Mouse (Mus musculus) myocyte (in vitro differentiated cells): Measurements from ENCODE around the gene Smchd1.

ENCODE experiments used
- MAX ChIP-seq: IDR thresholded peaks from one replicate; pipeline ENCODE4 v1.6.1; 2011; ENCODE audit warnings: low read depth, mild to moderate bottlenecking, control low read depth
- MYOD1 ChIP-seq, 3 experiments: IDR thresholded peaks; one replicate each; pipeline ENCODE4 v1.6.1; 2011; ENCODE audit warnings: control low read depth in 2 of 3, low read depth in 2 of 3, mild to moderate bottlenecking in 2 of 3, moderate library complexity in 1 of 3; ENCODE audit not compliant: insufficient read length in 2 of 3, control insufficient read depth in 1 of 3
- POLR2A ChIP-seq: IDR thresholded peaks from one replicate; pipeline ENCODE4 v1.6.1; 2011; ENCODE audit warnings: low read depth, mild to moderate bottlenecking, control low read depth, moderate library complexity; ENCODE audit not compliant: insufficient read length
- POLR2AphosphoS2 ChIP-seq: IDR thresholded peaks from one replicate; pipeline ENCODE4 v1.6.1; 2011; ENCODE audit warnings: low read depth, control low read depth; ENCODE audit not compliant: insufficient read length
- REST ChIP-seq: IDR thresholded peaks from one replicate; pipeline ENCODE4 v1.6.1; 2011; ENCODE audit warnings: mild to moderate bottlenecking, control low read depth, moderate library complexity; ENCODE audit not compliant: insufficient read depth, insufficient read length
- TCF12 ChIP-seq: IDR thresholded peaks from one replicate; pipeline ENCODE4 v1.6.1; 2011; ENCODE audit warnings: mild to moderate bottlenecking, control low read depth; ENCODE audit not compliant: poor library complexity, insufficient read depth, severe bottlenecking
- TCF3 ChIP-seq: IDR thresholded peaks from one replicate; pipeline ENCODE4 v1.6.1; 2011; ENCODE audit warnings: low read depth, control low read depth; ENCODE audit not compliant: insufficient read length
- USF1 ChIP-seq: IDR thresholded peaks from one replicate; pipeline ENCODE4 v1.6.1; 2011; ENCODE audit warnings: low read depth, mild to moderate bottlenecking, control low read depth, moderate library complexity

- TF ChIP-seq POLR2A (no peak), USF1 (no peak), MYOD1 (IDR thresholded peaks at IDR 0.05; ENCODE audit: control insufficient read depth in 1 of 3, insufficient read length in 2 of 3, low read depth in 2 of 3) (no peak), MAX (no peak), REST (no peak), TCF12 (no peak), POLR2AphosphoS2 (no peak), TCF3 (no peak)
Measured at GRCm38 (mm10) chr17:71306091-71306490, 169.1 kb downstream of the Smchd1 start.
